Mouse (Mus musculus) embryonic facial prominence, embryonic 14.5 days (tissue): Measurements from ENCODE around the gene Aox3. TPM values are rescaled to one million over a fixed set of nuclear protein-coding genes. Genes with fewer than 3 reads are reported as not detected.

Experiments
- ATAC-seq: fragments of 200-750 bp; cut with Nextera tagmentation; 2 replicates; pipeline ENCODE4 v1.8.0; 2017; ENCODE audit warnings: low read depth, moderate number of reproducible peaks, moderate TSS enrichment
- DNase-seq: peaks from one replicate; pipeline ENCODE4 v3.0.0-alpha.2; 2015; ENCODE audit warnings: low spot score
- H3K27ac ChIP-seq: fragments of 300-500 bp; sonication (generic); replicated peaks from 2 replicates; pipeline ENCODE4 v1.5.1; 2014; ENCODE audit warnings: low read depth, mild to moderate bottlenecking, low read length, moderate library complexity
- H3K27me3 ChIP-seq: fragments of 300-500 bp; sonication (generic); replicated peaks from 2 replicates; pipeline ENCODE4 v1.6.1; 2014; ENCODE audit warnings: low read length; ENCODE audit not compliant: control insufficient read depth, insufficient read depth
- H3K36me3 ChIP-seq: fragments of 300-500 bp; sonication (generic); 2 replicates; pipeline ENCODE4 v1.6.1; 2014; ENCODE audit warnings: low read length, mixed read lengths; ENCODE audit not compliant: control insufficient read depth, insufficient read depth
- H3K4me1 ChIP-seq: fragments of 300-500 bp; sonication (generic); 2 replicates; pipeline ENCODE4 v1.6.1; 2014; ENCODE audit warnings: antibody characterized with exemption, low read length; ENCODE audit not compliant: control insufficient read depth, insufficient read depth
- H3K4me2 ChIP-seq: fragments of 300-500 bp; sonication (generic); 2 replicates; pipeline ENCODE4 v1.6.1; 2014; ENCODE audit warnings: low read depth, mild to moderate bottlenecking, low read length, moderate library complexity, mixed read lengths
- H3K4me3 ChIP-seq: fragments of 300-500 bp; sonication (generic); 2 replicates; pipeline ENCODE4 v1.5.1; 2014; ENCODE audit warnings: low read depth, mild to moderate bottlenecking, low read length
- H3K9ac ChIP-seq: fragments of 300-500 bp; sonication (generic); 2 replicates; pipeline ENCODE4 v1.6.1; 2014; ENCODE audit warnings: low read depth, mild to moderate bottlenecking, low read length, moderate library complexity, mixed read lengths
- H3K9me3 ChIP-seq: fragments of 300-500 bp; sonication (generic); 2 replicates; pipeline ENCODE4 v1.6.1; 2016; ENCODE audit warnings: low read length; ENCODE audit not compliant: control insufficient read depth
- WGBS: fragments of 180-500 bp; shearing (Covaris S2); extraction: QIAGEN DNeasy Blood & Tissue Kit; methylation state at CpG from one replicate; pipeline ENCODE4 v1.1.7; 2014; 5-methylcytosine and 5-hydroxymethylcytosine counted together
- polyA plus RNA-seq: library from polyadenylated mRNA; unstranded; fragments of >200 nt; fragmentation: Nextera tagmentation; extraction: Ambion mirVana; gene quantifications from 2 replicates; pipeline ENCODE4 v1.2.1, GENCODE M21; 2014

Gene Aox3
- polyA plus RNA-seq: 1.8 and 2.6 TPM in 2 replicates

- H3K9ac ChIP-seq: no peak within 1 kb of the TSS; the same call in 1 of the 2 replicates
- WGBS: 10% methylated on average over 11 of the region's 11 CpGs
- no peak within 1 kb of the TSS for H3K27ac ChIP-seq
- H3K27me3 ChIP-seq: no peaks in the 10 kb centered on the region
- no peaks in the 10 kb centered on the region for H3K36me3 ChIP-seq
- DNase-seq: peak; percentile 89
- no peaks in the 10 kb centered on the region for H3K4me1 ChIP-seq
- H3K9me3 ChIP-seq: no peaks in the 10 kb centered on the region
- ATAC-seq: peak; percentile 89
- H3K4me3 ChIP-seq: peak within 1 kb of the TSS; percentile 14
- peak within 1 kb of the TSS; percentile 44 for H3K4me2 ChIP-seq
Observed at GRCm38 (mm10) chr1:58112880-58113279, at the start of gene Aox3. Gene Aox3, plus strand, starts transcription at chr1:58113130.

- no peak for ATAC-seq
- Histone ChIP-seq H3K9ac (no peak overlapping the region), H3K4me1 (no peaks in the 10 kb centered on the region), H3K27me3 (no peaks in the 10 kb centered on the region), H3K4me2 (no peak overlapping the region), H3K27ac (no peak overlapping the region), H3K9me3 (no peaks in the 10 kb centered on the region), H3K36me3 (no peaks in the 10 kb centered on the region), H3K4me3 (no peak overlapping the region)
- no peak for DNase-seq
- 83% methylated on average over 5 of the region's 5 CpGs for WGBS
Observed at GRCm38 (mm10) chr1:58065151-58065550, 47.8 kb upstream of the Aox3 start.

GRCm38 (mm10) chr1:58065606-58066005 lies 47.3 kb upstream of the Aox3 start:
- Histone ChIP-seq H3K4me2 (no peak overlapping the region), H3K9me3 (no peaks in the 10 kb centered on the region), H3K27me3 (no peaks in the 10 kb centered on the region), H3K4me1 (no peaks in the 10 kb centered on the region), H3K4me3 (no peak overlapping the region), H3K9ac (no peak overlapping the region), H3K27ac (no peak overlapping the region), H3K36me3 (no peaks in the 10 kb centered on the region)
- DNase-seq (no peak), ATAC-seq (no peak)
- WGBS: 60% methylated on average over 3 of the region's 3 CpGs

GRCm38 (mm10) chr1:58069181-58069580 lies 43.7 kb upstream of the Aox3 start:
- no peaks in the 10 kb centered on the region for H3K27me3 ChIP-seq
- DNase-seq: no peak
- H3K4me2 ChIP-seq: no peak overlapping the region
- 68% methylated on average over 6 of the region's 6 CpGs for WGBS
- no peak overlapping the region for H3K27ac ChIP-seq
- H3K9me3 ChIP-seq: no peaks in the 10 kb centered on the region
- H3K4me1 ChIP-seq: no peaks in the 10 kb centered on the region; the same call in 1 of the 2 replicates
- no peak overlapping the region for H3K9ac ChIP-seq
- no peak for ATAC-seq
- no peak overlapping the region for H3K4me3 ChIP-seq
- H3K36me3 ChIP-seq: no peaks in the 10 kb centered on the region

- no peak for DNase-seq
- no peak overlapping the region for H3K27ac ChIP-seq
- 94% methylated on average over 11 of the region's 11 CpGs for WGBS
- no peak overlapping the region for H3K9ac ChIP-seq
- H3K9me3 ChIP-seq: no peaks in the 10 kb centered on the region
- H3K27me3 ChIP-seq: no peaks in the 10 kb centered on the region
- H3K4me2 ChIP-seq: no peak overlapping the region
- no peaks in the 10 kb centered on the region for H3K36me3 ChIP-seq
- H3K4me3 ChIP-seq: no peak overlapping the region
- ATAC-seq: no peak
- no peaks in the 10 kb centered on the region; the same call in 1 of the 2 replicates for H3K4me1 ChIP-seq
Observed at GRCm38 (mm10) chr1:58070091-58070490, 42.8 kb upstream of the Aox3 start.

- ATAC-seq: no peak
- DNase-seq: no peak
Observed at GRCm38 (mm10) chr1:58071006-58071405, 41.9 kb upstream of the Aox3 start.

GRCm38 (mm10) chr1:58071509-58071908 lies 41.4 kb upstream of the Aox3 start:
- H3K36me3 ChIP-seq: no peaks in the 10 kb centered on the region
- no peak overlapping the region for H3K4me2 ChIP-seq
- DNase-seq: no peak
- WGBS: 79% methylated on average over 1 of the region's 1 CpGs
- H3K4me3 ChIP-seq: no peak overlapping the region
- no peaks in the 10 kb centered on the region for H3K9me3 ChIP-seq
- no peak overlapping the region for H3K9ac ChIP-seq
- no peak overlapping the region for H3K27ac ChIP-seq
- no peak for ATAC-seq
- H3K4me1 ChIP-seq: no peaks in the 10 kb centered on the region; the same call in 1 of the 2 replicates
- no peaks in the 10 kb centered on the region for H3K27me3 ChIP-seq

More at GRCm38 (mm10) chr1:58071006-58071405, 41.9 kb upstream of the Aox3 start:
- Histone ChIP-seq H3K9ac (no peak overlapping the region), H3K27me3 (no peaks in the 10 kb centered on the region), H3K4me3 (no peak overlapping the region), H3K4me1 (no peaks in the 10 kb centered on the region; the same call in 1 of the 2 replicates), H3K9me3 (no peaks in the 10 kb centered on the region), H3K27ac (no peak overlapping the region), H3K36me3 (no peaks in the 10 kb centered on the region), H3K4me2 (no peak overlapping the region)
- 83% methylated on average over 9 of the region's 9 CpGs for WGBS

- Histone ChIP-seq H3K36me3 (no peaks in the 10 kb centered on the region), H3K27me3 (no peaks in the 10 kb centered on the region), H3K9me3 (no peaks in the 10 kb centered on the region), H3K4me1 (no peaks in the 10 kb centered on the region; the same call in 1 of the 2 replicates), H3K27ac (no peak overlapping the region), H3K4me2 (no peak overlapping the region), H3K9ac (no peak overlapping the region), H3K4me3 (no peak overlapping the region)
- 61% methylated on average over 2 of the region's 2 CpGs for WGBS
- ATAC-seq: no peak
- DNase-seq: no peak
Observed at GRCm38 (mm10) chr1:58072416-58072815, 40.5 kb upstream of the Aox3 start.

- DNase-seq (no peak), ATAC-seq (no peak)
- no peak overlapping the region for H3K4me3 ChIP-seq
- H3K27me3 ChIP-seq: no peaks in the 10 kb centered on the region
- H3K27ac ChIP-seq: no peak overlapping the region
- H3K9me3 ChIP-seq: no peaks in the 10 kb centered on the region
- no peak overlapping the region for H3K9ac ChIP-seq
- no peaks in the 10 kb centered on the region for H3K36me3 ChIP-seq
- no peaks in the 10 kb centered on the region; the same call in 1 of the 2 replicates for H3K4me1 ChIP-seq
- WGBS: 70% methylated on average over 12 of the region's 12 CpGs
- no peak overlapping the region for H3K4me2 ChIP-seq
Observed at GRCm38 (mm10) chr1:58072991-58073730, 39.8 kb upstream of the Aox3 start.
